Mouse (Mus musculus): ENCODE data around the gene Lhx5.

- TF ChIP-seq POLR2A (IDR thresholded peaks at IDR 0.05; ENCODE audit: borderline replicate concordance, extremely low read depth, insufficient read depth, insufficient read length, poor library complexity, severe bottlenecking) (no peak), CTCF (IDR thresholded peaks at IDR 0.05; ENCODE audit: borderline replicate concordance, extremely low read depth, insufficient read depth, insufficient read length) (no peak)
Measured at GRCm38 (mm10) chr5:120465860-120466259, 34.4 kb downstream of the Lhx5 start.

Measured in brain, embryonic 14.5 days (tissue).